Mouse (Mus musculus) limb, embryonic 11.5 days (tissue): ENCODE measurements around the gene Dctn3. TPM values are rescaled to one million over a fixed set of nuclear protein-coding genes. Genes with fewer than 3 reads are reported as not detected.

Experiments used
- ATAC-seq: fragments of 200-750 bp; cut with Nextera tagmentation; 2 replicates; pipeline ENCODE4 v1.8.0; 2017; ENCODE audit warnings: low read depth; ENCODE audit not compliant: insufficient number of reproducible peaks, low FRiP score, low TSS enrichment
- DNase-seq: peaks from one replicate; pipeline ENCODE4 v3.0.0-alpha.2; 2015; ENCODE audit warnings: low spot score
- H3K27ac ChIP-seq: fragments of 300-500 bp; sonication (generic); replicated peaks from 2 replicates; pipeline ENCODE4 v1.5.1; 2014; ENCODE audit warnings: low read depth, mild to moderate bottlenecking, low read length
- H3K27me3 ChIP-seq: fragments of 300-500 bp; sonication (generic); 2 replicates; pipeline ENCODE4 v1.6.1; 2014; ENCODE audit warnings: mild to moderate bottlenecking, low read length, mixed read lengths; ENCODE audit not compliant: control insufficient read depth, insufficient read depth
- H3K36me3 ChIP-seq: fragments of 300-500 bp; sonication (generic); 2 replicates; pipeline ENCODE4 v1.6.1; 2014; ENCODE audit warnings: mild to moderate bottlenecking, low read length, moderate library complexity, mixed read lengths; ENCODE audit not compliant: control insufficient read depth, insufficient read depth
- H3K4me1 ChIP-seq: fragments of 300-500 bp; sonication (generic); 2 replicates; pipeline ENCODE4 v1.6.1; 2014; ENCODE audit warnings: low read length, mixed read lengths; ENCODE audit not compliant: control insufficient read depth, insufficient read depth
- H3K4me2 ChIP-seq: fragments of 300-500 bp; sonication (generic); 2 replicates; pipeline ENCODE4 v1.6.1; 2014; ENCODE audit warnings: low read depth, mild to moderate bottlenecking, moderate library complexity; ENCODE audit not compliant: severe bottlenecking
- H3K4me3 ChIP-seq: fragments of 300-500 bp; sonication (generic); 2 replicates; pipeline ENCODE4 v1.5.1; 2014; ENCODE audit warnings: low read depth, low read length
- H3K9ac ChIP-seq: fragments of 300-500 bp; sonication (generic); 2 replicates; pipeline ENCODE4 v1.6.1; 2014; ENCODE audit warnings: mild to moderate bottlenecking, low read length
- H3K9me3 ChIP-seq: fragments of 300-500 bp; sonication (generic); 2 replicates; pipeline ENCODE4 v1.6.1; 2016; ENCODE audit warnings: low read length; ENCODE audit not compliant: control insufficient read depth
- WGBS: fragments of 180-500 bp; shearing (Covaris S2); extraction: QIAGEN DNeasy Blood & Tissue Kit; methylation state at CpG from one replicate; pipeline ENCODE4 v1.1.7; 2014; 5-methylcytosine and 5-hydroxymethylcytosine counted together
- polyA plus RNA-seq: library from polyadenylated mRNA; unstranded; fragments of >200 nt; fragmentation: Nextera tagmentation; extraction: Ambion mirVana; gene quantifications from 2 replicates; pipeline ENCODE4 v1.2.1, GENCODE M21; 2014

Gene Dctn3
- polyA plus RNA-seq, 1 experiment from 2014 or later, result 104 TPM

DNA sequence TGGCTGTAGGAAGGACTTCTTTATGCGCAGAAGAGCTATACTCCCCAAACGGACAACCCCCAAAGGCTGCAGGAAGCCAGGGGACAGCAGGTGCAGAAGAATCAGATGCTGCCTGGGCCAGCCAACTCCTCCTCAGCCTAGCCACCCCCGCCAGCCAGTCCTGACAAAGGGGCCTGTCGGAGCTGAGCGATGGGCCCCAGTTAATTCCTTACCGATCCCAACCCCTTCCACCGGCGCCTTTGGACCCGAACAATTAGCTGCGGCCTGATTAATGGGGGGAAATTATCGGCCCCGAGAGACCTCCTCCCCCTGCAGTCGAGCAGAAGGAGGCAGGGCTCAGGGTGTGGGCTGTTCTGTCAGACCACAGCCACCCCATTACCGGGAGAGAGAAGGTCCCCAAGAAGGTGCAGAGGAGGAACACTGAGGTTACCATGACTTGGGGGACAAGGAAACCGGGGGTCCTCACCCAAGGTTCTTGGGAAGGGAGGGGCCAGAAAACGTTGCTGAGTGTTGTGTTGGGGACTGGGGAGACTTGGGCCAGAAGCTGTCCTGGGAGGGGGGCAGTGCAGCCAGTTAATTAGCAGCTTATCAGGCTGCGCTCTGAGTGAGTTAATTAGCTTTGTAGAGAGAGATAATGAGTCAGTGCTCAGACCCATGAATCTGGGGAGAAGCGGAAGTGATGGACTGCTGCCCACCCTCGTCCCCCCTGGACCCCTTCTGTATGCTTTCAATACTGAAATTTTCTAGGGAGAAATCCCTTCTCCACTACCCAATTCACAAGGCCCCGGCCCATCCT lies 4.1 kb upstream of the Dctn3 start:
- WGBS, result 14% methylated on average over 20 of the region's 20 CpGs
- Histone ChIP-seq H3K27ac (no peak overlapping the region), H3K4me2 (no peak overlapping the region), H3K4me1 (peaks cover 10% of the 10 kb centered on the region), H3K4me3 (no peak overlapping the region), H3K27me3 (peaks cover 80% of the 10 kb centered on the region), H3K9me3 (no peaks in the 10 kb centered on the region), H3K9ac (no peak overlapping the region), H3K36me3 (no peaks in the 10 kb centered on the region)
- DNase-seq, result no peak
- ATAC-seq, result no peak

DNA sequence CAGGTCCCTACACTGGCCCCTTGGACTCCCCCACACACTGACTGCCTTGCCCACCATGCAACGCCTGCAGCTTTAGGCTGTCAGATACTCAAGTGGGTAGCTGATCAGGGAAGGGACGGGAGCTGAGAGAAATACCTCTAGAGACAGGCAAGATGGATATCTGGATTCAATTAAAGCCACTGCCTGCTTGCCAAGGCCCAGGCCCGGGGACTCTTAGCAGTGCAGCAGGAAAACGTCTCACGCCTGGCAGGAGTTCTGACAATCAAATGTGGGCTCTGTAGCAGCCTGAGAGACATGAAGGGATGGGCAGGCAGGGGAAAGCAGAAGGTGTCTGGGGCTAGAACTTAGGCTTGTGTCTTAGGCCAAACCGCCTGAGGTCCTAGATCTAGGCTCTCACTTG lies 6.1 kb downstream of the Dctn3 start:
- H3K4me1 ChIP-seq, result peaks cover 18% of the 10 kb centered on the region
- H3K9ac ChIP-seq, result no peak overlapping the region; the same call in 1 of the 2 replicates
- no peak overlapping the region for H3K27ac ChIP-seq
- ATAC-seq, result no peak
- H3K9me3 ChIP-seq, result no peaks in the 10 kb centered on the region
- H3K36me3 ChIP-seq, result peaks cover 5% of the 10 kb centered on the region; the same call in 1 of the 2 replicates
- no peak for DNase-seq
- no peaks in the 10 kb centered on the region for H3K27me3 ChIP-seq
- no peak overlapping the region for H3K4me2 ChIP-seq
- no peak overlapping the region for H3K4me3 ChIP-seq
- 31% methylated on average over 6 of the region's 6 CpGs for WGBS

DNA sequence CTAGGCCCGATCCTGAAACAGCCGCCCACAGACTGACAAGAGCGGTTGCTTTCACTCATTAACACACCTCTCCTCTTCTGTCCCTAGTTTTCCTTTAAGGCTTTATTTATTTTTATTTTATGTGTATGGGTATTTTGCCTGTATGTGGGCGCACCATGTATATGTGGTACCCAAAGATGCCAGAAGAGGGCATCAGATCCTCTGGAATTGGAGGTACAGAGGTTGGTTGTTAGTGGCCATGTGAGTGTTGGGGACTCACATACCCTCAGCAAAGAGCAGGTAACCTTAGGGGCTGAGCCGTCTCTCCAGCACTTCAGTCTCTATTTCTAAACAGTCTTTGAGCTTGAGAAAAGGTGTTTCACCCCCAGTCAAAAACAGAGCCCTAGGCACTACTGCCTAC lies 7.4 kb downstream of the Dctn3 start:
- ATAC-seq (no peak), DNase-seq (no peak)
- H3K4me3 ChIP-seq, result no peak overlapping the region
- H3K27me3 ChIP-seq, result no peaks in the 10 kb centered on the region
- no peaks in the 10 kb centered on the region for H3K9me3 ChIP-seq
- peaks cover 5% of the 10 kb centered on the region; the same call in 1 of the 2 replicates for H3K36me3 ChIP-seq
- no peak overlapping the region for H3K27ac ChIP-seq
- WGBS, result 90% methylated on average over 5 of the region's 5 CpGs
- peaks cover 23% of the 10 kb centered on the region for H3K4me1 ChIP-seq
- no peak overlapping the region for H3K9ac ChIP-seq
- no peak overlapping the region for H3K4me2 ChIP-seq

DNA sequence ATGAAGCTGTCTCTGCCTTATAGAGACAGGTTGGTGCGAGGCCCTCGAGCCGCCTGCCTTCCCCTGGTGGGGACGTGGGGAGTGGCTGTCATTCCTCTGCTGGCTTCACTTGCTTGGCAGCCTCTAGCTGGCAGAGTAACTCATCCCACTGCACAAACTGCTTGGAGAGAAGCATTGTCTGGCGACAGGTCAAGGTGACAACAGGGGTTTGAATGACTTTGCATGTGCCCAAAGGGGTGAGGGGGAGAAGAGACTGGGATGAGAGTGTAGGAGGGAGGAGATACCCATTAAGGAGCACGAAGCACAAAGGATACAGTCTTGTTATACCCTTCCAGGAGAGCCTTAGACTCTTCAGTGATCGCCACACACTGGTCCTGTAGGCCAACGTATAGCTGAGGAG lies 7.9 kb downstream of the Dctn3 start:
- H3K4me1 ChIP-seq, result peaks cover 23% of the 10 kb centered on the region
- H3K27ac ChIP-seq, result no peak overlapping the region
- WGBS, result 75% methylated on average over 8 of the region's 8 CpGs
- no peaks in the 10 kb centered on the region for H3K9me3 ChIP-seq
- H3K36me3 ChIP-seq, result peaks cover 5% of the 10 kb centered on the region; the same call in 1 of the 2 replicates
- H3K4me3 ChIP-seq, result no peak overlapping the region
- DNase-seq (no peak), ATAC-seq (no peak)
- no peak overlapping the region for H3K9ac ChIP-seq
- H3K4me2 ChIP-seq, result no peak overlapping the region
- H3K27me3 ChIP-seq, result no peaks in the 10 kb centered on the region

DNA sequence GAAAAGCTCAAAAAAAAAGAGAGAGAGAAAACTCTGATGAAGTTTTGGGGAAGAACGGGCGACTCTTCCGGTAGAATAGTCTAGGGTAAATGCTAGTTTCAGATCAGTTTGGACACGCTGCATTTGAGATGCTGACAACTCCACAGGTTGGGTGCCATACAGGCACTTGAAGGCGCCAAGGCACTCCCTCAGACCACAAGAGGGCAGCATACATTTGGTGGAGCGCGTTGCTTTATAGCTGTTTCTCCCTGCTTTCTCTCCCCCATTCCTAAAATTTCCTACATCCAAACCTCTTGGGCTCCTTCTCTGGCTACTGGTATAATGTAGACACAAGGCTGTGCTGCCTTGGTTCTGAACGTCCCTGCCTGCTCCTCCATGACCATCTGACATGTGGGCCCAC lies 8.7 kb downstream of the Dctn3 start:
- peak; percentile 71 for DNase-seq
- no peak for ATAC-seq
- peak overlapping the region; percentile 93; the same call in 1 of the 2 replicates for H3K4me2 ChIP-seq
- 17% methylated on average over 8 of the region's 8 CpGs for WGBS
- H3K27me3 ChIP-seq, result no peaks in the 10 kb centered on the region
- 0 out of 2 replicates have a peak, but pooled peaks cover 5% of the 10 kb centered on the region for H3K36me3 ChIP-seq
- H3K9me3 ChIP-seq, result no peaks in the 10 kb centered on the region
- no peak overlapping the region for H3K9ac ChIP-seq
- H3K4me3 ChIP-seq, result no peak overlapping the region
- no peak overlapping the region for H3K27ac ChIP-seq
- H3K4me1 ChIP-seq, result peaks cover 23% of the 10 kb centered on the region

DNA sequence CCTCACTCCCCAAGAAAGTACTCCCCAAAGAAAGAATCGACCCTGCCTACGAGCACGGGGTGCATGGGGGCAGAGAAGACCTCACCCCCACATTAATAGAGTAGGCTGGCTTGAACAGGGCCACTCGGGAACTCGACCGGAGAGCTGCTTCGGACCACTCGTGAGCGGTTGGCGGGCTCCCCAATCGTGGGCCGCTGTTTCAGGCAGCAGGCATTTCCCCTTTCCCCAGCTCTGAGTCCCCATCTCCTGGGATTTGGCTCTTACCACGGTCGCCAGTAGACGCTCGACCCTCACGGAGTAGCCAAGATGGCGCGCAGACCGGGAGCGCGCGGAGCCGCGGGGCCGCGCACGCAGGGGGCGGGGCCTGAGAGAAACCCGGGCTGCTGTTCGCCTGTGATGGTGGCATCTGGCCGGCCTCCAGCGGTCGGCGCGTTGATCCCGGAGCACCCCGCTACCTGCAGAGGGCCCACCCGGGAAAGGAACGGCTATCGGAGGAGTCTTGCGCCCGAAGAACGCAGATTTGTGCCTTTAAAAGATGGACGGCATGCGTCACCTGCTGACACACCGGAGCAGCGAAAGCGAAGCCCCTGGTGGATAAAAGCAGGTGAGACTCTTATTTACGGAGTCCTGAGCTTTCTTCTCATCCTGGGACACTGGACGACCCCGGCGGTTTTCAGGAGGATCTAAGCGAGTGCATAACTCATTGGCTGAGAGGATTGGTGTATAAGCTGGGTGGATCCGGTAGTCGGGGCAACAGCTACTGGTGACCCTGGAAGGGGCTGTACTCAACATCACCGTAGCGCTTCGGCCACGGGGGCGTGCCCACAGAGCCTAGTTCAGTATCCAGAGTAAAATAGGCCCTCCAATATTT lies 9.5 kb downstream of the Dctn3 start, which contains the start of gene Rpp25l:
Rpp25l (minus strand) TSS at position 338 of the 871 bp plus-strand sequence.
- peak; percentile 69 for ATAC-seq
- Histone ChIP-seq H3K4me2 (peak within 1 kb of the TSS; percentile 93), H3K36me3 (0 out of 2 replicates have a peak, but pooled peaks cover 3% of the 10 kb centered on the region), H3K9ac (peak within 1 kb of the TSS; percentile 93), H3K4me1 (peaks cover 23% of the 10 kb centered on the region), H3K27me3 (no peaks in the 10 kb centered on the region), H3K9me3 (no peaks in the 10 kb centered on the region), H3K27ac (no peak within 1 kb of the TSS; the same call in 1 of the 2 replicates), H3K4me3 (peak within 1 kb of the TSS; percentile 80)
- under 1% methylated on average over 61 of the region's 61 CpGs for WGBS
- DNase-seq, result peak; percentile 95

DNA sequence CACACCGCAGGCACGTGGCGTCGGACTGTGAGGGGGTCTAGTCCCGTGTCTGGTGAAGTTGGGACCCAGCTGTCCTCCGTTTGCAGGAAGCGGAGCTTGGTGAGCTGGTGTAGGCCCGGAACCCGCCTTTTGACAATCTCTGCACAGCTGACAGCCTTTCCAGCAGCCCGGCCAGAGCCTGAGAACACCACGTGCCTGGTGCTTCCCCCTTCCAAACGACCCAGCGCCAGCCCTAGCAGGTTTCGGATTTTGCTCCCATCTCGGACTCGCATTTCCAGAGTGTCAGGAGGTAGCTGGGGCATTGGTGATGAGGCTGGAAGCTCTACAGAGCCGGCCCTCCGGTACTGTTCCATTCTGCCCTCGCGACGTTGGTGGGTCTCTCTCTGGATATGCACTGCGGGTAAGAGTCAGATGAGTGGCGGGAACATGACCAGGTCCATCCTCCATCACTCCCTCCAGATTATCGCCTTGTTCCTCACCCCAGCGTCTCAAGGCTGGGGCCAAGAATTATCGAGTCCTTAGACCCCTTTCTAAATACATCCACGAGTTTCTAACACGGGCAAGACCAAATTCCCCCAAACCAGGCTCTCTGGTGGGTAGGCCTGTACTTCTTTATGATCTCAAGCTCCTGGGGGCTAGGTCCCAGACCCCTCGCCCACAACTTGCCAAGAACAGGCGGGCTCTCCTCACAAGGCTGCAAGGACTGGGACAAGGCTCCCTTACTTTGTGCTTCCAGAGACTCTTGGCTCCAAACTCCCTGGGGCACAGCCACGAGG lies 10.4 kb downstream of the Dctn3 start:
- peak; percentile 18; the same call in 1 of the 2 replicates for ATAC-seq
- Histone ChIP-seq H3K27me3 (no peaks in the 10 kb centered on the region), H3K4me1 (peaks cover 23% of the 10 kb centered on the region), H3K4me3 (peak overlapping the region; percentile 80), H3K36me3 (0 out of 2 replicates have a peak, but pooled peaks cover 3% of the 10 kb centered on the region), H3K9me3 (no peaks in the 10 kb centered on the region), H3K9ac (peak overlapping the region; percentile 93), H3K4me2 (peak overlapping the region; percentile 93), H3K27ac (no peak overlapping the region; the same call in 1 of the 2 replicates)
- DNase-seq, result no peak
- WGBS, result 47% methylated on average over 31 of the region's 31 CpGs
